26 mouse cellular contexts compared by ENCODE assay signal in the genomic region with DNA sequence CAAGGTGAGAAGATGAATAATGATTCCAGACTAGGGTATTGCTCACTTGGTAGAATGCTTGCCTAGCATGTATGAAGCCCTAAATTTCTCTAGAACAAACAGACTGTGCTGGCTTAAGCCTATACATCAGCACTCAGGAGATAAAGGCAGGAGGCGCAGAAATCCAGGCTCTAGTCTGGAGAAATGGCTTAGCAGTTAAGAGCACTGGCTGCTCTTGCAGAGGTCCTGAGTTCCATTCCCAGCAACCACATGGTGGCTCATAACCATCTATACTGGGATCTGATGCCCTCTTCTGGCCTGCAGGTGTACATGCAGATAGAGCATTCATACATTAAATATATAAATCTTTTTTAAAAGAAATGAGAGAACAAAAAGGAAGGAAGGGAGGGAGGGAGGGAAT. TPM values are rescaled to one million over a fixed set of nuclear protein-coding genes. Genes with fewer than 3 reads are reported as not detected.
DNase-seq lines count a peak whose midpoint lies in the region; ATAC-seq and TF ChIP-seq lines count a peak whose summit lies in the region.
"Had no signal": no experiment of that assay in that cellular context is flagged by ENCODE, and none has a peak within 500 bp of the region (broad histone marks: within the 10 kb centered on the region; RNA-seq: fewer than 3 reads in every experiment).

No protein-coding gene starts in this region.

- no peak for ATAC-seq in forebrain, postnatal 0 days
- no peak for ATAC-seq in forebrain, embryonic 12.5 days (ENCODE audit: low FRiP score)
- ATAC-seq in lung, embryonic 14.5 days (ENCODE audit: insufficient read depth), result no peak
- ATAC-seq in stomach, postnatal 0 days (ENCODE audit: low FRiP score, low TSS enrichment), result no peak
- ATAC-seq: forebrain, embryonic 15.5 days; hindbrain, embryonic 16.5 days; midbrain, embryonic 13.5 days had no signal

- H3K36me3 ChIP-seq in forebrain, postnatal 0 days (ENCODE audit: insufficient read depth), result peaks cover 46% of the 10 kb centered on the region
- peaks cover 80% of the 10 kb centered on the region for H3K36me3 ChIP-seq in forebrain, embryonic 12.5 days (replicated peaks)
- H3K36me3 ChIP-seq in kidney, adult 2 months (ENCODE audit: control insufficient read depth, insufficient read depth, low read length), result peaks cover 25% of the 10 kb centered on the region
- H3K36me3 ChIP-seq in lung, embryonic 14.5 days (ENCODE audit: insufficient read depth), result peaks cover 93% of the 10 kb centered on the region
- peaks cover 25% of the 10 kb centered on the region for H3K36me3 ChIP-seq in stomach, postnatal 0 days (ENCODE audit: control insufficient read depth, insufficient read depth, low read length)

- no peak overlapping the region for H3K4me2 ChIP-seq in forebrain, postnatal 0 days (ENCODE audit: low read depth)
- H3K4me2 ChIP-seq in forebrain, embryonic 12.5 days, result no peak overlapping the region
- no peak overlapping the region for H3K4me2 ChIP-seq in lung, embryonic 14.5 days
- H3K4me2 ChIP-seq in stomach, postnatal 0 days (replicated peaks; ENCODE audit: low read depth), result no peak overlapping the region
- H3K4me2 ChIP-seq: embryonic facial prominence, embryonic 15.5 days; forebrain, embryonic 15.5 days; heart, embryonic 15.5 days; limb, embryonic 13.5 days; liver, embryonic 15.5 days; midbrain, embryonic 13.5 days; neural tube, embryonic 13.5 days had no signal

- no peak for TF ChIP-seq EP300 in stomach, postnatal 0 days (optimal IDR thresholded peaks at IDR 0.05)

- H3K27me3 ChIP-seq in forebrain, postnatal 0 days (ENCODE audit: insufficient read depth, low read length), result no peaks in the 10 kb centered on the region
- no peaks in the 10 kb centered on the region for H3K27me3 ChIP-seq in forebrain, embryonic 12.5 days
- no peaks in the 10 kb centered on the region for H3K27me3 ChIP-seq in kidney, adult 2 months (replicated peaks; ENCODE audit: control insufficient read depth, insufficient read depth, low read length)
- no peaks in the 10 kb centered on the region for H3K27me3 ChIP-seq in lung, embryonic 14.5 days (ENCODE audit: insufficient read depth, low read length)
- H3K27me3 ChIP-seq in stomach, postnatal 0 days (ENCODE audit: control insufficient read depth, insufficient read depth, low read length), result no peaks in the 10 kb centered on the region
- H3K27me3 ChIP-seq: embryonic facial prominence, embryonic 15.5 days; forebrain, embryonic 15.5 days; heart, embryonic 15.5 days; limb, embryonic 13.5 days; liver, embryonic 15.5 days; midbrain, embryonic 13.5 days; neural tube, embryonic 13.5 days had no signal

- no peak overlapping the region for H3K27ac ChIP-seq in forebrain, postnatal 0 days (ENCODE audit: low read depth, low read length)
- H3K27ac ChIP-seq in forebrain, embryonic 12.5 days, result no peak overlapping the region
- no peak overlapping the region for H3K27ac ChIP-seq in kidney, adult 2 months (ENCODE audit: insufficient read depth, low read depth, low read length)
- no peak overlapping the region for H3K27ac ChIP-seq in lung, embryonic 14.5 days (ENCODE audit: low read depth)
- H3K27ac ChIP-seq in stomach, postnatal 0 days (replicated peaks), result no peak overlapping the region
- H3K27ac ChIP-seq: embryonic facial prominence, embryonic 15.5 days; forebrain, embryonic 15.5 days; heart, embryonic 15.5 days; limb, embryonic 13.5 days; liver, embryonic 15.5 days; midbrain, embryonic 13.5 days; neural tube, embryonic 13.5 days had no signal

- no peak for DNase-seq in forebrain, postnatal 0 days
- DNase-seq in kidney, adult 2 months, result no peak
- no peak for DNase-seq in kidney, adult 18-20 months
- no peak for DNase-seq in lung, embryonic 14.5 days
- DNase-seq in lung, postnatal 14 days, result no peak
- no peak for DNase-seq in stomach, postnatal 0 days (ENCODE audit: low spot score)
- DNase-seq: adrenal gland, postnatal 36 days; cerebellum, adult 9-10 months; gastrocnemius, postnatal 25 days; kidney, adult 11 months; kidney, postnatal 14 days; layer of hippocampus, postnatal 36 days; lung, postnatal 10 days; retina, postnatal 1 day; right cerebral cortex, postnatal 25 days; thymus, postnatal 14 days had no signal

- no peaks in the 10 kb centered on the region for H3K9me3 ChIP-seq in forebrain, postnatal 0 days (ENCODE audit: low read length)
- no peaks in the 10 kb centered on the region for H3K9me3 ChIP-seq in forebrain, embryonic 12.5 days
- H3K9me3 ChIP-seq in lung, embryonic 14.5 days (ENCODE audit: low read depth, low read length), result no peaks in the 10 kb centered on the region
- no peaks in the 10 kb centered on the region for H3K9me3 ChIP-seq in stomach, postnatal 0 days (ENCODE audit: control insufficient read depth, low read length)
- H3K9me3 ChIP-seq: embryonic facial prominence, embryonic 15.5 days; forebrain, embryonic 15.5 days; heart, embryonic 15.5 days; limb, embryonic 13.5 days; liver, embryonic 15.5 days; midbrain, embryonic 13.5 days; neural tube, embryonic 13.5 days had no signal

- no peak for TF ChIP-seq POLR2A in kidney, adult 2 months (IDR thresholded peaks at IDR 0.05; ENCODE audit: low read depth, low read length)

- H3K4me1 ChIP-seq in forebrain, postnatal 0 days (ENCODE audit: insufficient read depth), result no peaks in the 10 kb centered on the region
- peaks cover 12% of the 10 kb centered on the region for H3K4me1 ChIP-seq in forebrain, embryonic 12.5 days
- H3K4me1 ChIP-seq in kidney, adult 2 months (ENCODE audit: control insufficient read depth, insufficient read depth, low read length), result peaks cover 9% of the 10 kb centered on the region
- H3K4me1 ChIP-seq in lung, embryonic 14.5 days (ENCODE audit: insufficient read depth), result no peaks in the 10 kb centered on the region
- no peaks in the 10 kb centered on the region for H3K4me1 ChIP-seq in stomach, postnatal 0 days (replicated peaks; ENCODE audit: control insufficient read depth, insufficient read depth)

- peak; percentile 29 for TF ChIP-seq CTCF in forebrain, postnatal 0 days (IDR thresholded peaks at IDR 0.05; ENCODE audit: low read depth)
- TF ChIP-seq CTCF in kidney, adult 2 months (conservative IDR thresholded peaks at IDR 0.05; ENCODE audit: insufficient read depth, insufficient read length, low read depth, low read length), result 0 out of 2 replicates have a peak, but pooled peaks have one; percentile 9
- TF ChIP-seq CTCF in lung, embryonic 14.5 days (IDR thresholded peaks at IDR 0.05; ENCODE audit: low read depth), result peak; percentile 46
- peak; percentile 55 for TF ChIP-seq CTCF in stomach, postnatal 0 days (IDR thresholded peaks at IDR 0.05; ENCODE audit: low read depth)

- H3K9ac ChIP-seq in forebrain, postnatal 0 days, result no peak overlapping the region
- no peak overlapping the region for H3K9ac ChIP-seq in forebrain, embryonic 12.5 days
- no peak overlapping the region for H3K9ac ChIP-seq in lung, embryonic 14.5 days
- no peak overlapping the region for H3K9ac ChIP-seq in stomach, postnatal 0 days (ENCODE audit: low read length)
- H3K9ac ChIP-seq: embryonic facial prominence, embryonic 15.5 days; forebrain, embryonic 15.5 days; heart, embryonic 15.5 days; limb, embryonic 13.5 days; liver, embryonic 15.5 days; midbrain, embryonic 13.5 days; neural tube, embryonic 13.5 days had no signal

- WGBS in forebrain, postnatal 0 days, result 97% methylated on average over 1 of the region's 1 CpGs
- WGBS in forebrain, embryonic 12.5 days, result 100% methylated on average over 1 of the region's 1 CpGs
- WGBS in kidney, adult 2 months, result 100% methylated on average over 1 of the region's 1 CpGs
- whole genome bisulfite sequencing in lung, embryonic 14.5 days, result 91% methylated on average over 1 of the region's 1 CpGs
- 100% methylated on average over 1 of the region's 1 CpGs for WGBS in stomach, postnatal 0 days

- H3K4me3 ChIP-seq in forebrain, postnatal 0 days (ENCODE audit: low read depth, low read length), result no peak overlapping the region
- H3K4me3 ChIP-seq in forebrain, embryonic 12.5 days (replicated peaks), result no peak overlapping the region
- H3K4me3 ChIP-seq in kidney, adult 2 months (ENCODE audit: insufficient read depth, low read depth, low read length), result no peak overlapping the region
- no peak overlapping the region for H3K4me3 ChIP-seq in lung, embryonic 14.5 days (ENCODE audit: low read depth, low read length)
- no peak overlapping the region for H3K4me3 ChIP-seq in stomach, postnatal 0 days (ENCODE audit: low read depth, low read length)
- H3K4me3 ChIP-seq: embryonic facial prominence, embryonic 15.5 days; forebrain, embryonic 15.5 days; heart, embryonic 15.5 days; limb, embryonic 13.5 days; liver, embryonic 15.5 days; midbrain, embryonic 13.5 days; myocyte; neural tube, embryonic 13.5 days had no signal

RNA-seq across cellular contexts. Expression of gene Akr1a1, which starts 9.4 kb away (rescaled TPM):
- total RNA-seq in forebrain, postnatal 0 days (2014; rRNA removed), result 596 and 675 TPM in 2 replicates
- polyA plus RNA-seq in forebrain, postnatal 0 days (2015; fragmentation: Nextera tagmentation; extraction: Ambion mirVana), result 908 and 1,057 TPM in 2 replicates
- 513 and 521 TPM in 2 replicates for polyA plus RNA-seq in forebrain, embryonic 12.5 days (2016; fragmentation: Nextera tagmentation; extraction: Ambion mirVana)
- polyA plus RNA-seq in kidney, adult 2 months (2012; rRNA removed), result 2,926 and 3,067 TPM in 2 replicates
- polyA plus RNA-seq in lung, embryonic 14.5 days (2014; fragmentation: Nextera tagmentation; extraction: Ambion mirVana), result 759 and 786 TPM in 2 replicates
- 755 and 765 TPM in 2 replicates for polyA plus RNA-seq in stomach, postnatal 0 days (2015; fragmentation: Nextera tagmentation; extraction: Ambion mirVana)

RNA-seq across cellular contexts. Expression of gene Nasp, which starts 14.3 kb away (rescaled TPM):
- 93.3 and 100 TPM in 2 replicates for total RNA-seq in forebrain, postnatal 0 days (2014; rRNA removed)
- 77.7 and 82.3 TPM in 2 replicates for polyA plus RNA-seq in forebrain, postnatal 0 days (2015; fragmentation: Nextera tagmentation; extraction: Ambion mirVana)
- 296 TPM in 2 replicates for polyA plus RNA-seq in forebrain, embryonic 12.5 days (2016; fragmentation: Nextera tagmentation; extraction: Ambion mirVana)
- polyA plus RNA-seq in kidney, adult 2 months (2012; rRNA removed), result 2.5 and 3.9 TPM in 2 replicates
- 164 and 168 TPM in 2 replicates for polyA plus RNA-seq in lung, embryonic 14.5 days (2014; fragmentation: Nextera tagmentation; extraction: Ambion mirVana)
- 32.9 TPM in 2 replicates for polyA plus RNA-seq in stomach, postnatal 0 days (2015; fragmentation: Nextera tagmentation; extraction: Ambion mirVana)

RNA-seq across cellular contexts. Expression of gene Prdx1, which starts 43.3 kb away (rescaled TPM):
- total RNA-seq in forebrain, postnatal 0 days (2014; rRNA removed), result 204 and 235 TPM in 2 replicates
- 593 and 661 TPM in 2 replicates for polyA plus RNA-seq in forebrain, postnatal 0 days (2015; fragmentation: Nextera tagmentation; extraction: Ambion mirVana)
- 914 and 930 TPM in 2 replicates for polyA plus RNA-seq in forebrain, embryonic 12.5 days (2016; fragmentation: Nextera tagmentation; extraction: Ambion mirVana)
- 282 and 478 TPM in 2 replicates for polyA plus RNA-seq in kidney, adult 2 months (2012; rRNA removed)
- 1,429 and 1,485 TPM in 2 replicates for polyA plus RNA-seq in lung, embryonic 14.5 days (2014; fragmentation: Nextera tagmentation; extraction: Ambion mirVana)
- 1,868 and 2,021 TPM in 2 replicates for polyA plus RNA-seq in stomach, postnatal 0 days (2015; fragmentation: Nextera tagmentation; extraction: Ambion mirVana)

RNA-seq across cellular contexts. Expression of gene Ccdc17, which starts 45.6 kb away (rescaled TPM):
- 2.8 and 5.7 TPM in 2 replicates for total RNA-seq in forebrain, postnatal 0 days (2014; rRNA removed)
- 3.3 and 3.9 TPM in 2 replicates for polyA plus RNA-seq in forebrain, postnatal 0 days (2015; fragmentation: Nextera tagmentation; extraction: Ambion mirVana)
- 2.5 and 4.6 TPM in 2 replicates for polyA plus RNA-seq in forebrain, embryonic 12.5 days (2016; fragmentation: Nextera tagmentation; extraction: Ambion mirVana)
- polyA plus RNA-seq in kidney, adult 2 months (2012; rRNA removed), result 9.1 and 10.4 TPM in 2 replicates
- 2.6 and 3.4 TPM in 2 replicates for polyA plus RNA-seq in lung, embryonic 14.5 days (2014; fragmentation: Nextera tagmentation; extraction: Ambion mirVana)
- polyA plus RNA-seq in stomach, postnatal 0 days (2015; fragmentation: Nextera tagmentation; extraction: Ambion mirVana), result 4.7 and 5.3 TPM in 2 replicates
